Mouse (Mus musculus) frontal cortex, adult (tissue): ENCODE results near the gene Col17a1.

Experiments
- ATAC-seq: cut with Nextera tagmentation; 2 replicates; pipeline ENCODE4 v1.9.2; 2017; ENCODE audit warnings: mild to moderate bottlenecking, moderate library complexity, mixed read lengths; ENCODE audit not compliant: low TSS enrichment

Col17a1 gene

GRCm38 (mm10) chr19:47691994-47692393 lies at the start of gene Col17a1:
Gene Col17a1, minus strand, starts transcription at chr19:47692094.
- no peak for ATAC-seq

GRCm38 (mm10) chr19:47731931-47732330 lies 40.0 kb upstream of the Col17a1 start:
- no peak for ATAC-seq

- peak; percentile 90 for ATAC-seq
These were observed 39.4 kb upstream of the Col17a1 start, which contains the start of gene Sfr1 for GRCm38 (mm10) chr19:47731071-47731881. Gene Sfr1, plus strand, starts transcription at chr19:47731682.

- ATAC-seq: peak; percentile 77
These were observed 38.8 kb upstream of the Col17a1 start for GRCm38 (mm10) chr19:47730691-47731070.

GRCm38 (mm10) chr19:47725643-47726140 lies 33.8 kb upstream of the Col17a1 start:
- no peak for ATAC-seq

GRCm38 (mm10) chr19:47724903-47725302 lies 33.0 kb upstream of the Col17a1 start:
- ATAC-seq: no peak

- no peak for ATAC-seq
These were observed 30.6 kb upstream of the Col17a1 start for GRCm38 (mm10) chr19:47722471-47722870.

- ATAC-seq: no peak
These were observed 27.3 kb upstream of the Col17a1 start for GRCm38 (mm10) chr19:47719147-47719546.

- no peak for ATAC-seq
These were observed 24.2 kb upstream of the Col17a1 start for GRCm38 (mm10) chr19:47716144-47716543.

GRCm38 (mm10) chr19:47713457-47713856 lies 21.6 kb upstream of the Col17a1 start:
- ATAC-seq: no peak

- ATAC-seq: no peak
These were observed 18.5 kb upstream of the Col17a1 start for GRCm38 (mm10) chr19:47710376-47710775.

- ATAC-seq: no peak
These were observed 13.9 kb upstream of the Col17a1 start for GRCm38 (mm10) chr19:47705772-47706309.

- ATAC-seq: no peak
These were observed 13.3 kb upstream of the Col17a1 start for GRCm38 (mm10) chr19:47705080-47705771.

GRCm38 (mm10) chr19:47700509-47700908 lies 8.6 kb upstream of the Col17a1 start:
- ATAC-seq: no peak

- no peak for ATAC-seq
These were observed 7.8 kb upstream of the Col17a1 start for GRCm38 (mm10) chr19:47699743-47700142.

- no peak for ATAC-seq
These were observed 6.4 kb upstream of the Col17a1 start for GRCm38 (mm10) chr19:47698266-47698665.

- ATAC-seq: no peak
These were observed 5.2 kb upstream of the Col17a1 start for GRCm38 (mm10) chr19:47697067-47697466.

- ATAC-seq: no peak
These were observed 4.5 kb upstream of the Col17a1 start for GRCm38 (mm10) chr19:47696411-47696810.

- no peak for ATAC-seq
These were observed 3.8 kb upstream of the Col17a1 start for GRCm38 (mm10) chr19:47695725-47696124.

GRCm38 (mm10) chr19:47689592-47689991 lies 2.3 kb downstream of the Col17a1 start:
- no peak for ATAC-seq

GRCm38 (mm10) chr19:47678675-47679074 lies 13.2 kb downstream of the Col17a1 start:
- ATAC-seq: peak; percentile 97

GRCm38 (mm10) chr19:47674419-47674818 lies 17.5 kb downstream of the Col17a1 start:
- no peak for ATAC-seq

GRCm38 (mm10) chr19:47668399-47668798 lies 23.5 kb downstream of the Col17a1 start:
- no peak for ATAC-seq
